Mouse (Mus musculus): ENCODE results near the gene Lnp1.
"Not testable (repeated sequence)": the region's sequence is repeated elsewhere in the genome, so short reads cannot be mapped to it uniquely, and the experiment has no call there.

Lnp1 gene

DNA sequence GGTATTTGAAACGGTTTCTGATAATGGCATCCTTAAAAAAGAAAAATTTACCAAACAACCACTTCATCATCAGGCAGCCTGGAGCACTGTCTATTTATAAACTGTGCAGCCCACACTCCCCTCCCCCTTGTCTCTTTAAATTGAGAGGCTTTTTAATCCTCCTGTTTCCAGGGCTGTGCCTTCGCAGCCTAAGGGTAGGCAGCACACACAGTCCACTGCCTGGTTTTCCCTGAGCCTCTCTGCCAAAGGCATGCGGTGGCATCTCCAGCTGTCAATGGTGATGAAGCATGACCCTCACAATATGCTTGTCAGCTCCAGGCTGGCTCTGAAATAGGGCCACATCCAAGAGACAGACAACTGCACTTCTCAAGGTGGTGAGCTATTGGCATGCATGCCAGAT lies at the start of gene Lnp1:
Gene Lnp1, minus strand, starts transcription at position 39 of the 400 bp plus-strand sequence.
- no peak for DNase-seq

DNA sequence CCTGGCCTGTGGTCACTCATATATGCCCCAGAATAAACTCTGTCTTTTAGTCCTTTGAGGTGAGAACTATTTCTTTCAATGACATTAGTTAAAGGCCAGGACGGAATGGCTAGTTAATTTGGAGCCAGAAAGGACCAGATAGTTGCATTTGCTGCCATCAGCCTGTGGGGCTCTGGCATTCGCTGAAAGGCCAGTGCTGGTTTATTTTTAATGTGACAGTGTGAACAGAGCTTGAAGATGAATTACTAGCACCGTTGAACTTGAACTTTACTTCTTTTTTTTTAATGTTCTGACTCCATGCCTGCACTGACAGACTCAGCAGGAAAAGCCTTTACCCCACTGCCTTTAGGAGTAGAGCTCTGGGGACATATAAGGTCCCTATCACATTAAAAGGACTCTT lies 46.8 kb upstream of the Lnp1 start:
- DNase-seq = no peak

DNA sequence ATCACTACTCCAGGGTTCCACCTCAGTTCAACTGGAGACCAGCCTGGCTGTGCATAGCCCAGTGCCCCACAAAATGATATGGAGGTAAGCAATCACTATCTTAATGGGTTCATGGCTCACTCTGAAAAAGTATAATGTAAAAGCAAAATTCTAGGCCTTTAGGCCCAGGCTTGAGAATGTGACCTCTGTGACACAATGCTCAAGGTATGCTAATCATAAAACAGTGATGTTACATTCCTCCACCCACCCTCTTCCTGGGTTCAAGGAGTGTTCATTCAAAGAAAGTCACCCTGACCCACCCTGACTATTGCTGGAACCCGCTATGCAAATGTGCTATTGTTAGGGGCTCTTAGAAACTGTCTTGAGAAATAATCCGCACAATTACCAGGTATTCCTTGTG lies 30.4 kb upstream of the Lnp1 start:
- not testable (repeated sequence) for DNase-seq

DNA sequence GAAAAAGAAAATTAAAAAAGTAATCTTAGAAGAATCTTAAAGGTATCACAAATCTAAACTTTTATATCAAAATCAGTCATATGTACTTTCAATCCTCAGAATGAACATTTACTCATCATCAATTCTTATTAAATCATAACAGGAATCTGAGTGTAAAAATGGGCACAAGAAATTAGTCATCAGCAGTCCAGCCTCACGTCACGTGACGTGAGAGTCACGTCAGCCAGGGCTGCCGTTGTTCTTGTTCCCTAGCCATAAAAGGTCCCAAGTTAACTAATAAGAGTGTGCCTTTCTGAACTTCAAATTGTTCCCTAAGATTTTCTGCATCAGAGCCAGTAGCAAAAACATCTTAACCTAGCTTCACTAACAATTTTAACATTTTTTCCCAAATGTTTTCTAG lies 21.2 kb upstream of the Lnp1 start:
- no peak for DNase-seq

DNA sequence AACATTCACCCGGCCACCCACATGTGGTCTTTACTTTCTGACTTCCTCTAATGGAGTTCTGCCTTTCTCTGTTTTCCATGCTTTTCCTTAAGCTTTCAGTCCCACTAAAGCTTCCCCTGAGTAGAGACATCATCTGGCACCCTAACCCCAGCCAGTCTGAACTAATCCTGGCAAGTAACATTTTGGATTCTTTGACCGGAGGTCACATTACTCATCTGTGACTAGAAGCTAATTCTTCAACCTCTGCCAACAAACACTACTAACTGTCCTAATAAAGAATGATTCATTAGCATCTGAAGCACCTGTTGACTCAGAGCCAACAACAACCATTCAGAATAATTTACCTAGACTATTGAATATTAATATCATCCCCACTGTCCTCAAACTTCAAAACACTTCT lies 14.5 kb upstream of the Lnp1 start:
- DNase-seq = no peak

DNA sequence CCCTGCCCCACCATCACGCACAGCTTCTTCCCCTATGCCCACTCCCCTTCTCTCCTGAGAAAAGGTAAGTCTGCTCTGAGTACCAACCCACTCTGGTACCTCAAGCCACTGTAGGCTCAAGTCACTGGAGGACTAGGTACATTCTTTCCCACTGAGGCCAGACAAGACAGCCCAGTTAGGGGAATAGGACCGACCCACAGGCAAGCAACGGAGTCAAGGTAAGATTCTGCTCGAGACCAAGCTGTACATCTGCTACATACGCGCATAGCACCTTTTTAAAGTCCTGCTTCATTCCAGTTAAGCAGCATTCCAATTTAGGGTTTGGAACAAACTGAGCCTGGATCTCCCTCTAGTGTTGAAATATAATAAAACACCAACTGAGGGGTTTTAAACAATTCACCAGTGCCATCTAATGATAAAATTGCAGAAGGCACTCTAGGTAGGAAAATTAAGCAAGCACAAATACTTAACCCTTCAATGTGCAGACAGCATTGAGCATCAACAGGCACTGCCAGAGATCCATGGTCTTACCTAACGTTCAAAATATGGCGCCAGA lies 7.7 kb downstream of the Lnp1 start:
- no peak for DNase-seq

DNA sequence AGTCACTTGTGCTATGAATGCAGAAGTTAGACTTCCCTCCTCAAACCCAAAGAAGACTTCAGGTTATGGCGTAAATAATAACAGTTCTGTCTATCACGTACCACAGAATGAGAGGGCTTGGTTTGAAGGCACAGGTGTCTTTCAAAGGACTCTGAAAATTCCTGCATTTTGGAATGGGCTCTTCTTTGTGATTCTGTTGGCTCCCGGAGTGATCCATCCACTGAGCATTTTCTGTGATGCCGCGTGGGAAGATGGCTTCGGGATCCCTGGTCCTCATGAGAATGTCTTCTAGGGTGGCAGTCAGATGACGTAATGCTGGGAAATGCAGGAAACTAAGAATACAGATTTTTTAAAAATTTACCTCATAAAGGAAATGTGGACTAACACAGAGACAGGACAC lies 10.6 kb downstream of the Lnp1 start:
- no peak for DNase-seq

DNA sequence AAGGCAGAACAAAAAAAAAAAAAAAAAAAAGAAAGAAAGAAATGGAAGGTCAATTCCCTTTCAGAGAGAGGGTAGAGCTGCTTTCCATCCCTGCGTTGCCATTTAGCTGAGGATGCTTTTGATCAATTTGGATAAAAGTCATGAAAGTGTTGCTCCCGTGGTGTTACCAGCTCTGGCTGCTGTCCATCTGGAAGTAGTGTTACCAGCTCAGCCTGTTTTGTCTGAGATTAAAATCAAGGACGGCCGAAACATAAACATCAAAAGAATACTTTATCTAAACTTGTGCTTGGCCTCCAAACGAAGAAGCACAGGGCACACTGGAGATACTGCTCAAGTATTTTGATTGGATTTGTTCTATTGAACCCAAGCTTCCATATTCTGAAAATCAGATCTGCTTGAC lies 18.9 kb downstream of the Lnp1 start:
- no peak for DNase-seq

DNA sequence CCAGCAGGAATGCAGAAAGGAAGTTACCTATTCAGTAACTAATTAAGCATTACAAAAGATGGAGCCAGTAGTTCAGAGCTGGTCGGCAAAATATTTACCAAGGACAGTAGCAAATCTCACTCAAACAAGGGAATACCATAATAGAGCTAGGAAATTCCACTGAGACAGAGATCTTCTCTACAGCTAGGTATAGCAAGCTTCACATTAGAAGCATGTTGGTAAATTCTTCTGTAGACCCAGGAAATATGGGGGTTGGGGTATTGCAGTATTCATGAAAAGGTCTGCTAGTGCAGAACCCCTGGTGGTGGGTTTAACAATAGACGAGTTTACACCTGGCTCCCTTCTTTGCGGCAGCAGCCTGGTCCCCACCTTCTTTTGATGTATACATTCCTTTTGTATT lies 25.7 kb downstream of the Lnp1 start:
- not testable (repeated sequence) for DNase-seq

DNA sequence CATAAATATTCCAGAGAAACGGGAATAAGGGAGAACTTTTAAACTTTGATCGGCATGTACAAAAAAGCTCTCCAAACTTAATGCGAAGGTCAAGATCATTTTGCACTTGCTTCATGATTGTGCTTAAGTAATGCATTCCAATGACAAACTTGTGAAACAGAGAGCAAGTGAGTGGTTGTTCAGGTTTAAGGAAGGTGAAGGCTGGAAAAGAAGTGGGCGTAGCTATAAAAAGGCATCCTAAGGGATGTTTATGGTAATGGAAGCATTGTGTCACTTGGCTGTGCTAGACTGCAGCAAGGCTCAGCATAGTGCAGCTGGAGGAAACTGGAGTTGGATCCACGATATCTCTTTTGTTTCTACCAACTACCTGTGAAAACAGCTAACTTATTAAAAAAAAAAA lies 36.3 kb downstream of the Lnp1 start:
- DNase-seq = no peak

DNA sequence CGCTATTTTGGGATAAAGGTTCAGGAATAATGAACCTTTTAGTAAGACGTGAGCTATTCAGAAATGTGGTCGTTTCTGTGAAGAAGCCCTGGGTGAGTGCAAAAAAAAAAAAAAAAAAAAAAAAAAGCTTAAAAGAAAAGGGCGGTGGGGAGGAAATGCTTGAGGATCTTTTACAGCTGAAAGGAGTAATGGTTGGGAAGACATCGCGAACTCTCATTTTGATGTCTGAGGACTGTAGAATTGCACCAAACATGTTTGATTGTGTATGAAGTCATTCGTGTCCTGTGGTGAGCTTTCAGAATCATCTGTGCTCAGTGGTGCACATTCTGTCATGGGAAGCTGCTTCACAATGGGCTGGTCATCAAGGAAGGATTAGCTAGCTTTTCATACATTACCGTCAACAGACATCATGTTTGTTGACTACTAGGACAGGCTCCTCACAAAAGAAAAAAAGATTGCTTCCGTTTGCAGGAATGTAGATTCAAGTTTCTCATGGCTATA lies 41.2 kb downstream of the Lnp1 start:
- DNase-seq = no peak

DNA sequence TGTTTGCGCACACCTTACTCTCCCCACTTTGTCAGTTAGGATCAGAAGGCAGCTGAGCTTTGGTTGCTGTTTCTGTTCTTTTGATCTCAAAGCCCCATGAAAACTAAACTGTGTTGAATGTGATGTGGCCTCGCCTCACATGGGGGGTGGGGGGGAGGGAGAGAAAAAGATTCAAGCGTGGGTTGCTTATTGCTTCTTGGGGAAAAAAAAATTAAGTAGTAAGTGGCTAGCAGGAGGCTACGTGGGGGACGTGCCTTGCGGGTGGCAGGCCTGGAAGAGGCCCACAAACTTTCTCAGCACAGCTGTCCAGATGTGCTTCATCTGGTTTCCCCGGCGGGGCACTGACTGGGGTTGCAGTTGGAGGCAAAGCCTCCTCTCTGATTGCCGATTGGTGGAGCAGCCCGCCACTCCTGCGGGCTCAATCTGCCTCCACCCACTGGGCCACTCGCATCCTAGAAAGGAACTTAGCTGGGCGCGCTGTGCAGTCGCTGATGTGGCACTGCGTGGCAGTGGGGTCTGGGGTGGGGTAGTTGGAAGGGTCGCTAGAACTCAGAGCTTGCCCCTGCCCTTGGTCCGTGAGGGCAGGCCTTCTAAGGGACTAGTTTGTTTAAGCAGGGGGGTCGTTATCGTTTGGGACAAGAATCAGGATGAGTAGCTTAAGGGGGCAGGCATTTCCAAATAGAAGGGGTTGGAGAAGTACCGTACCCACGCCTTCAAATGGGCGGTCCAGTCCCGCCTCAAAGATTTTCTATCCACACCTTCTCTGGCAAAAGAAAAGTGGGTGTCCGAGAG lies 41.8 kb downstream of the Lnp1 start, which contains the start of gene Tmem45a:
Gene Tmem45a, minus strand, starts transcription at position 343 of the 792 bp plus-strand sequence.
- DNase-seq = no peak

DNA sequence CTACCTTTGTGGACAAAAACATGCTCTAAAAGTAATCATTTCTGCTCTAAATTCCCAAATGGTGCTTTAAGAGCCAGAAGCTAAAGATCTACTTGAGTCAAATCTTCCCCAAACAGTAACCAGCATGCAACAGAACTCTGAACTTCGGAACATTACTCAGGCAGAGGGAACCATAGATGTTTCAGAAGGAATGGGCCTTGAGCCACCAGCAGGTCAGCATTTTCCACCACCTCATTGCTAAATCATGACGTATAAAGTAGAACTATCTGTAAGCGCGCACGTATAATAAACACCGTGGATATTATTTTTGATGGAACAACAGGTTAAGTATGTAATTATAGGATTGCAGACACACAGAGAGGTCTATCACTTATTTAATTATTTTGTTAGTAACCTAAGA lies 43.0 kb downstream of the Lnp1 start:
- DNase-seq = no peak

DNA sequence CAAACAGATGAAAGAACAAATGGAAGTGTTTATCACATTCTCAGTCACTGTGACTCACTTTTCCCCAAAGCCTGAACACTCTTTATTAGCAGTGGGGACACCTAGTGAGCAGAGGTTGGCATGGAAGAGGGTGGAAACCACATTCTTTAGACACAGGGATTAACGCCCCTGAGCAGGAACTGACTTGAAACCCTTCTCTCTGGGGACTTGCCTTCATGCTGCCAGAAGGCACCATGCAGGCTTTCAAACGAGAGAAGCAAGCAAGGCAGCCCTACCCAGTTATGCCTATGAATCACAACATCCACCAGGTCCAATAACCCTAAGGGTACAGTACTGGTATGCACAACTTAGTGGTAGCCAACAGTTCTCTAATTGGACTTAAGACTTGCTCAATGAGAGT lies 54.5 kb downstream of the Lnp1 start:
- DNase-seq = no peak

DNA sequence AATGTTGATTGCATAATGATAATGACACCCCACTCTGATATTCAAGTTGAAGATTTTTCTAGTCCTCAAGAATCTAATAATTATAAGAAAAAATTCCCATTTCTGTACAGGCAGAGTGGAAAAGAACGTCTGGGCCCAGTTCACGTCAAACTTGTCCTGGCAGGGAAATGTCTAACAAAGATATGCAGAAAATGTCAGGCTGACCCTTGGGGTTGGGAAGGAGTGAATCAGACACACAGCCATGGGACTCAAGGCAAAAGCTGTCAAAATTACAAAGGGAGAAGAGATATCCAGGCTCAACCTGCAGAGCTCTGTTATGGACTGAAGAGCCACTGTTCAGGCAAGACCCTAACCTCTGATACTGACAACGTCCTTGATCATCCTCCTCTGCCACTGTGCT lies 57.4 kb downstream of the Lnp1 start:
- DNase-seq = no peak

DNA sequence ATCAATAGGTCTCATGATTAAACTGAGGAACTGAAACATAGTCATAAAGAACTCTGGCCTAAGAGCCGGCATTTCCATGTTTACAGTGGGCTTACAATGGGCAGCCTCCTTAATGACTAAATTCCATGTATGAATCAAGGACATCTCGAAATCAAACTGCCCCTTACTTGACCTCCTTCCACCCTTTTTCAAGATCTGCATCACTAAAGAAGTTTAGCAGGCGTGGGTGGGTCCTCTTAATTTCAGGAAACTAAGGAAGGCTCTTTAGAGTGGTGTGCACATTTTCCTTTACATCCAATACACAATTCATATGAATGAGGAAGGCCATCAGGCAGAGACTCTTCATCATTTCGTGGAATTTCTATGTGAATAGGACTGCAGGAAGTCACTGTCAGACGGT lies 59.5 kb downstream of the Lnp1 start:
- DNase-seq = no peak

DNA sequence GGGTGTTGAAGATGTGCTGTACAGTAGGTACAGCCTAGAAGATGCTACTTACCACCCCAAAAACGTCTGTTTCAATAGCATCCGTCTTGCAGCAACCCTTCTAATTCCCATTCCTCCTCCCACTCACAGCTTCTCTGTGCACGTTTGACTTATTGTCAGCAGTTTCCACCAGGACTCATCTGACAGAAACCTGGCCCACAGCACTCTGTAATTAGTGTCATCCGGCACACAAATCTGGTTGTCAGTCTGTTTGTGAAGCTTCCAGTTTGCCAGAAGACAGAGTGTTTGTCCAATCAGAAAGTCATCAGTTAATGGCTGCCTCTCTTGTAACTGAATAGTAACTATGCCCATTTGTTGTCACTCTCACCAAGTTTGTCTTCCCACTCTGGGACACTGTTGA lies 60.3 kb downstream of the Lnp1 start:
- DNase-seq = no peak

Data from B cell, adult 2 months (primary cell).